Mouse (Mus musculus): ENCODE measurements around the gene Plekhg3.

Gene Plekhg3

GRCm38 (mm10) chr12:76549203-76549602, 18.5 kb downstream of the Plekhg3 start:
- intact Hi-C loops (cut with DNase I) = no loop called here

- intact Hi-C loops (cut with DNase I) = no loop called here
Measured at GRCm38 (mm10) chr12:76552321-76552720, 21.6 kb downstream of the Plekhg3 start.

GRCm38 (mm10) chr12:76552958-76553357, 22.3 kb downstream of the Plekhg3 start:
- intact Hi-C loops (cut with DNase I) = no loop called here

GRCm38 (mm10) chr12:76553917-76554316, 23.2 kb downstream of the Plekhg3 start:
- intact Hi-C loops (cut with DNase I) = no loop called here

GRCm38 (mm10) chr12:76554392-76554791, 23.7 kb downstream of the Plekhg3 start:
- intact Hi-C loops (cut with DNase I) = no loop called here

DNA sequence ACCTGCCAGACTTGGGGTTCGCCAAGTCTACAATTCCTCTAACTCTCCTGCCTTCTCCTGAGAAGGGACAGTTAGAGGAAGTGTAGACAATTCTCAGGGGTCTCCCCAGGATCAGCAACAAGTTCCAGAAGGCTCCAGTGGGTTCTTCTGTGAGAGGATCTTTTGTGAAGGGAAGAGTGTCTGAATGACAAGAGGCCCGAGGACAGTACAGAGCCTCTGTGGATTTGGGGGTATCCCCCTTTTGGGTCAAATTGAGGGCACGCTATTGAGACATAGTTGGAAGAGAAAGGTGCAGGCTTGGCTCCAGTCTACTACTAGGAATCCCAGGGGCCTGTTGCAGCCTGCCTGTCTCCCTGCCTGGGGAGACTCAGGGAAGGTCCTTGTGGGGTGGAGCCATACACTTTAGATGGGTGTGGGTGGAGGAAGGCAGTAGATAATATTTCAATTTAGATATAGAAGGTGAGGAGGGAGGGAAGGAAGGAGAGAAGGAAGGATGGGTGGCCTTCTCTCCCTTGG, 24.2 kb downstream of the Plekhg3 start:
- intact Hi-C loops (cut with DNase I) = no loop called here

- intact Hi-C loops (cut with DNase I) = no loop called here
Measured at GRCm38 (mm10) chr12:76556187-76556586, 25.5 kb downstream of the Plekhg3 start.

- intact Hi-C loops (cut with DNase I) = no loop called here
Measured at GRCm38 (mm10) chr12:76556745-76557389, 26.2 kb downstream of the Plekhg3 start.

GRCm38 (mm10) chr12:76558206-76558605, 27.5 kb downstream of the Plekhg3 start:
- intact Hi-C loops (cut with DNase I) = no loop called here

DNA sequence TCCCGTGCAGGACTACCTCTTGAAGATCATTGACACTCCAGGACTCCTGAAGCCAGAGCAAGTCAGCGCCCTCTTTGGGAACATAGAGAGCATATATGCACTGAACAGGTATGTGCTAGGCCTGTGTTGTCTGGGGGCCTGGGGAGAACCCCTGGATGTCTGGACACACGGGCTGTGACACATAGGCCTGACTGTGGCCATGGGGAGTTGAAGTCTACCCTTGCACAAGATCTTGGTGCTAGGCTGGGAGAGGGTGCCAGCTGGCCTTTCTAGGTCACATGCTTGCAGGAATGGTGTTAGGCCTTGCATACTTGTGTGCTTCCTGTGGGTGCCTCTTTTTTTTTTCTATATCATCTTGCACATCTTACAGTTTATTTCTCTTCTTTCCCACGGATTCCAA, 31.5 kb downstream of the Plekhg3 start:
- intact Hi-C loops (cut with DNase I) = no loop called here

GRCm38 (mm10) chr12:76566284-76566683, 35.6 kb downstream of the Plekhg3 start:
- intact Hi-C loops (cut with DNase I) = no loop called here

DNA sequence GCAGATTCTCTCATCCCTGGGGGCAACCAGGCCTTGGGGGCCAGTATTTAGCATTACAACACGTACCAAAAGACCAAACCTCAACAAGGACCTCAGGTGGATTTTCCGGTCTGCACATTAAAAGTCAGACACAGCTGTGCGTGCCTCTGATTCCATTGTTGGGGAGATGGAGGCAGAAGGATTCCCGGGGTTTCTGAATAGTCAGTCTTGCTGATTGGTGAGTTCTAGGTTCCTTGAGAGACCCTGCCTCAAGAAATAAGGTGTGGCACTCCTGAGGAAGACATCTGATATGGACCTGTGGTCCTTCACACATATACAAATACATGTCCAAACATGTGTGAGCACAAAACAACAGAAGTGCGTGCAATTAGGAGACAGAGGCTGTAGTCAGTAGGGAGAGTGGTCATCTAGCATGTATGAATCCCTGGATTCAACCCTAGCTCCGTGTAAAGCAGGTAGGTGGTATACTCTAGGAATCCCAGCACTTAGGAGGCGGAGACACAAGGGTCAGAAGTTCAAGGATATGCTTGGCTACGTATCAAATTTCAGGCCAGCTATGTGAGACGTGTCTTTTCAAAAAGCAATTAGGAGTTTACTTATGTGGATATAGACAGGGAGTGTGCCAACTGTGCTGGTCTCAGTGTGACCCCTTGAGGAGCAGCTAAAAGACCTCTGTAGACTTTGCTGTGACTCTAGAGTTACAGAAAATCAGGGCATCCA, 39.7 kb downstream of the Plekhg3 start:
- intact Hi-C loops (cut with DNase I) = no loop called here

DNA sequence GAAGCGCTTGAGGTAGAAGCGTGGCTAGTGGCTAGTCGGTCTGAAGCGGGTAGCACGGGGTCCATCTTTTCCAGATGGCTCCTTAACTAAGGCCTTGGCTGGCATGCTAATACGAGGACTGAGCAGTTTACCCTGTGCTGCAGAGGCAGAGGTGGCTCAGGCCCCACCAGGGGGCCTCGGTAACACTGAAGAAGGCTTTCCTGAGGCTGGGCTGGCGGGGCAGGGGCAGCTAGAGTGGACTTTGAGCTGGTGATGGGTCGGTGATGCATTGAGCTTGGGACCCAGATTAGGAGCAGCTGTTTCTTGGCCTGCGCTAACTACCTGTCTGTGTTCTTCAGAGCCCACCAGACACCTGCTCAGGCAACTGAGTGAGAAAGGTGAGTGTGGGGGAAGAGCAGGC, 40.6 kb downstream of the Plekhg3 start:
- intact Hi-C loops (cut with DNase I) = no loop called here

DNA sequence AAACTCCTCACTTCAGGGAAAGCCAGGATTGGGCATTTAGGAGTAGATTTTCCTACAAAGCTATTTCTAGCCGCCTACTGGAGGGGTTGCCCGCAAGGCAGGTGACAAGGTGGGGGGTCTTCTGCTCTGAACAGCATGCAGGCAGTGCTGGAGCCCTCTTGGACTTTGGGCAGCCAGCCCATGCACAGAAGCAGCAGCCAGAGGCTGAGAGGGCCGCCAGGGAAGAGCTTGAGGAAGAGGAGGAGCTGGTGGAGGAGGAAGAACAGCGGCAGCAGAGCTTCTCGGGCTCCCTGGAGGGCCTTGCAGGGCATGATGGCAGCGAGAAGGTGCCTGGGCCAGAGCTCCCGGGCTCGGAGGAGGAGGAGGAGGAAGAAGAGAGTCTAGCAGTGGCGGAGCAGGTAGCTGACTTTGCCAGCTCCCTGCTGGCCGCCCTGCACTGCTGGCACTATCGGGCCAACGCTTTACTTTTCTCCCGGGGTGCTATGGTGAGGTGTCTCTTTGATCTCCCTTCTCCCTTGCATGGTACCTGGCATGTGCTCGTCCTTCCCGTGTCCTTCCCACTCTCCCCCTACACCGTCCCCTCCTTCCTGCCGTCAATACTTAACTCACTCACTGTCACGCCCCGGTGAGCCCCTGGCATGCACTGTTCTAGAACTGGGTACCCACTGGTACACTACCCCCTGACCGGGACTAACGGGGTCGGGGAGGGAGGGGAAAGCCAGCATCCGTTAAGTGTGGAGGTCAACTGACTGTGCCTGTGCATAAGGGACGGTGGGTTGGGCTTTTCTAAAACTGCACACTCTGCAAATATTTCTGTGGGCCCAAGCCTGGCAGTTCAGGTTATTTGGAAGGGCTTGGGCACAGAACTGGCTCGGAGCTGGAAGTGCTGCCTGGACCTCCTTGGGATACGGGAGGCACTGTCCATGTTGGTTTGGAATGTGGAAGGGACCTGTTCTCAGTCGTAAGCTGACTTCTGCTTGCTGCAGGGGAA, 41.9 kb downstream of the Plekhg3 start:
- intact Hi-C loops (cut with DNase I) = no loop called here

DNA sequence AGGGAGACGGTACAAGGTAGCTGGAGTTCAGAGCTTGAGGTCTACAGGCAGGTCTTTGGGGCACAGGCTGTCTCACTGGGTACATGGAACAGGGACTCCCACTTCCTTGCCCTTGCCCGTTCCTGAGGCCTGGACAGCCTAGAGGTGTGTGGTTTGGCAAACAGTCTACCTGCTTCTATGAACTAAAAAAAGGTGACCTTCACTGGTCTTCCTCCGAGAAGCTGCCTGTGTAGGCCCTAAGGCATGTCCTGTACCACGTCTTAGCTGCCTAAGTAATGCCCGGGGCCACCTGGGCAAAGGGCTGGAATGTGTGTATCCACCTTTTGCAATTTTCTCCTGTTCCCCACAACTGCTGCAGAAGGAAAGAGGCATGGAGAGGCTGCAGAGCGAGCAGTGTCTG, 42.7 kb downstream of the Plekhg3 start:
- intact Hi-C loops (cut with DNase I) = no loop called here

DNA sequence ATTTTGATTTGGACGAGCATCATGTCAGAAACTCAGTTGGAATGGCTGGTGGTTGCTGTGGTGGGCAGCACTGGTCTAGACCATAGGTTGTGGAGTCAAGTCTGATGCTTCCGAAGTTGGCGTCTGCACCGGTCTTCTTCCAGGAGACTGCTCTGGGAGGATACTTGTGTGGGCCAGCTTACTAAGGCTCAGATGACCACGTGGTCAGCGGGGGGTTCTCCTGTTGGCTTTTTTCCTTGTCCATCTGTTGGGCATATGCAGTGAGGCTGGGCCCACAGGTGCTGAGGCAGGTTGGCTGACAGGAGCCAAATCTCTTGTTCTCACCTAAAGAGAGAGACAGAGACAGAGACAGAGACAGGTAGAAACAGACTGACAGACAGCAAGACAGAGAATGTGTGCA, 44.1 kb downstream of the Plekhg3 start:
- intact Hi-C loops (cut with DNase I) = no loop called here

GRCm38 (mm10) chr12:76576061-76576460, 45.4 kb downstream of the Plekhg3 start:
- intact Hi-C loops (cut with DNase I) = no loop called here

- intact Hi-C loops (cut with DNase I) = no loop called here
Measured at GRCm38 (mm10) chr12:76576806-76577205, 46.1 kb downstream of the Plekhg3 start.

- intact Hi-C loops (cut with DNase I) = no loop called here
Measured at GRCm38 (mm10) chr12:76577858-76578257, 47.2 kb downstream of the Plekhg3 start.

DNA sequence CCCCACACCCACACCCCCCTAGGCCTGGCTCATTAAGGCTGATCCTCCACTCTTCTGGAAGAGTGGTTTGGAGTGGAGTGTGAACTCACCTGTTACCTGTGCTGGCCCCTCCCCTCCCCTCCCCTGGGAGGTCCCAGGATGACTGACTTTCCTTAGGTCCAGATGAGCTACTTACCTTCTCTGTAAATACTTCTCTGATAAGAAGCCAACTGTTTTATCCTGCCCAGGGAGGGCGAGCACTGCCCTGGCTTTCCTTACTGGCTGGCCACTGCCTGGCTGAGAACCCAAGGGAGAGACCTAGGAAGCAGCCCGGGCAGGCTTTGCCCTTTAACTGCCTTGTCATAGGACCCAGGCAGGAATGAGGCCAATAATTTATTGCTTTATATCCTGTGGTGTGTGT, 47.8 kb downstream of the Plekhg3 start:
- intact Hi-C loops (cut with DNase I) = no loop called here

- intact Hi-C loops (cut with DNase I) = no loop called here
Measured at GRCm38 (mm10) chr12:76579806-76580205, 49.1 kb downstream of the Plekhg3 start.

DNA sequence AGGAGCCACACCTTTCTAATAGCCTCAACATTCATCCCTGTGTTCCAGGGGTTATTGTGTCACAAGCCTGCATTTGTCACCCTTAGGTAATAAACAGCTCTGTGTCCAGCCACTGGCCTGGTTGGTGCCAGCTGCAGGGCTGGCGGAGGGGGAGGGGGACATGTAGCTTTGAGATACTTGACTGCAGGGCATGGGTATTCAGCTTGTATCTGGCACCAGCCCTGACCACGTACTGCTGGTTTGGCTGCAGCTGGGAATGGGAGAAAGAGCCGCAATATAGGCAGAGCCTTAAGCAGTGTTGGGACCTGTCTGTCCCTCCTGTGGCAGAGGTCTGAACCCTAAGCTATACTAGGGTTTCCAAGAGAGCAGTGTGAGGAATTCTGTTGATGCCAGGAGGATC, 51.4 kb downstream of the Plekhg3 start:
- intact Hi-C loops (cut with DNase I) = no loop called here
